Mouse (Mus musculus): ENCODE results near the gene Mark4.

The Mark4 gene

DNA sequence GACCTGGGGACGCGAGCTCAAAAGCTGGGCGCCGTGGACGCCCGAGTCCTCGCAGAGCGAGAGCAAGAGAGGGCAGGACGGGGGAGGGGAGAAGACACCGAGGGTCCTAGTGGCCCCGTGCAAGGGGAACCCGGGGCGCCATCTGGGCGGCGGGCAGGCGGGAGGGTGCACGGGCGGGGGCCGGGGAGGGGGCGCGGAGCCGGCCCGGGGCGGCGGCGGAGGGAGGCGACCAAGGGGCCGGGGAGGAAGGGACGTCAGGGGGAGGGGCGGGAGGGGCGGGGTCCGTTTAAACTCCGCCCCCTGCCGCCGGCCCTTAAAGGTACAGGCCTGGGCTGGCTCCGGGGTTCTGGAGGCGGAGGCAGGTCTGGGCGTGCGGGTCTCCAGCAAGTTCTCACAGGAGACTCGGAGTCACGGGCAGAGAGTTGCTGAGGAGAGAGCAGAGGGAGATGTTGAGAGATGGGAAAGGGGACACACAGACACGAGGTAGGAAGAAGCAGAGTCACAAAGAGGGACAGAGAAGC lies at the start of gene Mark4:
Mark4 (minus strand) TSS at position 231 of the 521 bp plus-strand sequence.
- in situ Hi-C loops (cut with MboI; ENCODE audit: low sequenced_read_pairs), result no loop called here

DNA sequence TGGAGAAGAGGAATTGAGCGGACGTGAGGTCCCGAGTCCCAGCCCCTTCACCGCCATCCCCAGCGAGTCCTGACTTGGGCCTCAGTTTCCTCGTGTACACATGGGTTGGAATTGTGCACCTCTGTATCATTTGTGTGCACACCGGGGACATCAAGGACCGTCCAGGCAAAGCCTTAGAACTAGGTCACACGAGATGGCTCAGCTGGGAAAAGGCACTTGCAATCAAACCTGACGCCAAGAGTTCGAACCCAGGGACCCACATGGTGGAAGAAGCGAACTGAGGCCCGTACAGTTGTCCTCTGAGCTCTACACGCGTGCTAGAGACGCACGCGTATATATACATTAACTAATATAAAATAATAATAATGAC lies 49.0 kb upstream of the Mark4 start:
- in situ Hi-C loops (cut with MboI; ENCODE audit: low sequenced_read_pairs), result no loop called here

DNA sequence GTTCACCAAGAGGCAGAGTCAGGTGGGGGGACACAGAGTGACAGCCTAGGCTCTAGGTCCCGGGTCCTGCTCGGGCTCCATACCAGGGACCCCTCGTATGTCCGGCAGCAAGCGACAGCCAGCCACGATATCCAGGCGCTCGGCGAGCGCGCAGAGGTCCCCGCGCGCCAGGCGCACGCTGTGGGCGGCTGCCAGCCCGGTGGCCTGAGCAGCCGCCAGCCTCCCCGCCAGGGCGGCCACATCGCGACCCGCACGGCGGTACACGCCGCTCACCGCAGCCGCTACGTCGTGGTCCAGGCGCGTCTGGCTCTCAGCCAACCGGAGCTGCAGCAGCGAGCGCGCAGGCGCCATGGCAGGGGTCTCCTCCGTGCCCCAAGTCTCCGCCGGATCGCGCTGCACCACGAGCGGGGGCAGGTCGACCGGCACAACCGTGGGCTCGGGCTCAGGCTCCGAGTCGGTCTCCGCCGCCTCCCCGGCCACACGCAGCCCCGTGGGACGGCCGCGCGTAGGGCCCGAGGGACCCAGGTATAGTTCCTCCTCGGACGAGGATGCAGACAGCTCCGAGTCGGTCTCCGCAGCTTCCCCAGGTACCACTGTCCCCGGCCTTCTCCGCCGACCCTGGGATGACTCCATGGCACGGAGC lies 48.5 kb upstream of the Mark4 start:
- in situ Hi-C loops (cut with MboI; ENCODE audit: low sequenced_read_pairs), result no loop called here

DNA sequence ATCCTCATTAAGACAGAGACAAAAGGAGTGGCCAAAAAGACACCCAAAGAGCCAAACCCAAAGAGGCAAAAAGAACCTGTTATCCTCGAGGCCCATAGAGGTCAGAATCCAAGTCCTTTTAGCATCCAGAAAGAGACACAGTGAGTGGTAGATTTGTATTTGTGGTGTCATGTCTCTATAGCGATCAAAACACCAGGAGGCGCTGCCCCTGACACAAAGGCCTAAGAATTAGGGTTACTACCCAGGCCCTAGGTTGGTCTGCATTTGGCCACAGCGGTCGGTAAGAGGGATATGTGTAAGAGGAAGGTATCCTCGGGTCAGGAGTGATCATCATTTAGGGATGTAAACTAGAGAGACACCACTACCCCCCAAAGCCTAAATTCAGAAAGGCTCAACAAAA lies 47.7 kb upstream of the Mark4 start:
- in situ Hi-C loops (cut with MboI; ENCODE audit: low sequenced_read_pairs), result no loop called here

DNA sequence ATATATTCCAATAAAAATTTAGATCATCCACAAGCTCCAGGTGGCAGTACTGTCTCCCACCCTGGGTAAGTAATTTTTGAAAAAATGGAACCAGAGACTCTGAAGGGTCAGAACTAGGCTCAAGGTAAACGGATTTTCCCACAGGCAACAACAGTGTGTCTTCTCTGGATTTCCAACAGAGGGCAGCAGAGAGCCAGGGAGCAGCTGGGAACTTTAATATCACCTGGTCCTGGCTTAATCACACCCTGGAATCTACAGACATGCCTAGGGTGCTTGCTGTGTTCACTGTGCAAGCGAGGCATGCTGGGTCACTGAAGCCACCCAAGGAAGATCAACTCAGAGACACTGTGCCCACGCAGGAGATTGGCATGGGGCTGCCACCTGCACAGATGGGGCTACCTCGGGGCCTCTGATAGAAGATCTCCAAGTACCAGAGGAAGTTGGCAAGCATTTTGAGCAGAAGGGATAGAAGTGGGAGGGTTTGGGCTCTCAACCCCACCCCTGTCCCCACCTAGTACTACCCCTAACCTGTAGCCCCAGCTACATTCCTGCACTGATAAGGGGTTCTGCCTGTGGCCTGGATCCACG lies 45.0 kb upstream of the Mark4 start:
- in situ Hi-C loops (cut with MboI; ENCODE audit: low sequenced_read_pairs), result no loop called here

DNA sequence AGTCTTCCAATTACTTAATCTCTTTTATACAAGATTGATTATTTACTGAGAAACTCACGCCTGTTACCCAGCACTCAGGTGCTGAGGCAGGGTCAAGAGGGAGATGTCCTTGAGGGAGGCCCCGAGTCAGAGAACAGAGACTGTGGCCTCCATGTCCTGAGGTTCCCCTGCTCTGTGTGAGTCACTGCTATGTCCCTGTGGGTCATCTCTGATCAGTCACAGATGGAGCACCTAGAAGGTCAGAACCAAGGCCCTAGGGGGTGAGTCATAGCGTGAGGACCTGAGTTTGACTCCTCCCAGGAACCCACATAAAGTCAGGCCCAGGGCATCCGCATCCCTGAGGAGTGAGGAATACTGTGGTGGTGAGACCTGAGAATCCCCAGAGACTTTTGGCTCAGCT lies 43.0 kb upstream of the Mark4 start:
- in situ Hi-C loops (cut with MboI; ENCODE audit: low sequenced_read_pairs), result no loop called here

DNA sequence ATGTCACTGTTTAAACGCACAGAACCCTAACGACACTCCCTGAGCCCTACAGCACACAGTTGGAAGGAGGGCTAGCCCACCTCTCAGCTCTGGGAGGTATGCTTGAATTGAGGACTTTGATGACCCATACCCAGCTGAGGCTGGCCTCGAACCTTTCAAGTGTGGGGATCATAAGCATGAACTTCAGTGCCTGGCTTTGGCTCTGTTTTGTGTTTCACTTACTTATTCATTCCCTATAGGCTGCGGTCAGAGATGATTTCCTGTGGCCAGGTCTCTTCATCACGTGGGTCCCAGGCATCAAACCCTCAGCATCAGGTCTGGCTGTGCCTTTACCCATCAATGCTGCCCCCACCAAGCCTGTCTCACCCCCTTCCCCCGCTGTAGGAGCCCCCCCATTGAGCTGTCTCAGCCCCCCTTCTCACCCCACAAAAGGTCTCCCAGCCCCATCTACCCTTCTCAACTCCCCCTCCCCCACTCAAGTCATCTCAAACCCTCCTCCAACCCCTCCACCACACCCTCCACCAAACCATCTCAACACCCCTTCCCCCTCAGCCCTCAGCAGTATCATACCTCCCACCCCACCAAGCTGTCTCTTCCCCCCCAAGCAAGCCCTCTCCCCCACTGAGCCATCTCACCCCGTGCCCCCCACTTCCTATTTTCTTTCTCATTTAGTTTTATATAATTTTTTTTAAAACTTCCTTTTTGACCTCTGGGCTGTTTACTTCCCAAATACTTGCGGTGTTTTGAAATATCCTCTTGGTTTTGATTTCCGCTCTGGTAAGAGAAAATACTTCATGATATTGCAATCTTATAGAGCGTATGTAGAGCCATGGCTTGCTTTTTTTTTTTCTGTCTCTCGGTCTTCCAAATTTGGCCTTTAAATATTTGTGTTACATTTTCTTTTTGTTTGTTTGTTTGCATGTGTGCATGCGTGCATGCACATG lies 42.1 kb upstream of the Mark4 start:
- in situ Hi-C loops (cut with MboI; ENCODE audit: low sequenced_read_pairs), result no loop called here

DNA sequence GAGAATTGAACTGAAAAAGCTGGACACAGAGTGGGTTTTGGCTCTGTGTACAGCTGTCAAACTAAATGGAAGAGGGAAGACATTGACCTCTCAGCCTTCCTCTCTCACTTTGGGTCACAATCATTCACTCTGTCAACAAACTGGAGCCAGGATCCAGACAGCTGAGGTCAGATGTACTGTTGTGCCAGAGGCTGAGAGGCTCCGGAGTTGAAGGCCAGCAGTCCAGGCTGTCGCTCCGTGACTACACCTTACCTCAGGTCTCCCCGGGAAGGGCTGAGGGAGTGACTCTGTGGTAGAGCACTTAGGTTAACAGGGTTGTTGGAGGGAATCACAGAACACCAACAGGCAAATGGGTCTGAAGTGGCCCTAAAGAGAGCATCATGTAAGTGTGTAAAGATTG lies 39.7 kb upstream of the Mark4 start:
- in situ Hi-C loops (cut with MboI; ENCODE audit: low sequenced_read_pairs), result no loop called here

DNA sequence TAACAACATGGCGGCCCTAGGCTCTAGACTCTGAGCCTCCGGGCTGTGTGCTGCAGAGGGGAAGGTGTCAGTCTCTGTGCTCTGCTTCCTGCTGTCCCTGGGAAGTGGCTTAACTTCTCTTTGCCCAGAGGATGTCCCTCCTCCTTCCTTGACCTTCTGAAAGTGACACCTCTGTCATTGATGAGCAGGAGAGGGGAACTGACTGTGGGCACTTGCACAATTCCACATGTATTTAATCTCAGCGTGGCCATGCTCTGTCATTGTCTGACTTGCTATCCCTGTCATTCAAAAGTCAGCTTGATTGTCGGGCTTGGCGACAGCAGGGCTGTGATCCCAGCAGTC lies 37.6 kb upstream of the Mark4 start:
- in situ Hi-C loops (cut with MboI; ENCODE audit: low sequenced_read_pairs), result no loop called here

DNA sequence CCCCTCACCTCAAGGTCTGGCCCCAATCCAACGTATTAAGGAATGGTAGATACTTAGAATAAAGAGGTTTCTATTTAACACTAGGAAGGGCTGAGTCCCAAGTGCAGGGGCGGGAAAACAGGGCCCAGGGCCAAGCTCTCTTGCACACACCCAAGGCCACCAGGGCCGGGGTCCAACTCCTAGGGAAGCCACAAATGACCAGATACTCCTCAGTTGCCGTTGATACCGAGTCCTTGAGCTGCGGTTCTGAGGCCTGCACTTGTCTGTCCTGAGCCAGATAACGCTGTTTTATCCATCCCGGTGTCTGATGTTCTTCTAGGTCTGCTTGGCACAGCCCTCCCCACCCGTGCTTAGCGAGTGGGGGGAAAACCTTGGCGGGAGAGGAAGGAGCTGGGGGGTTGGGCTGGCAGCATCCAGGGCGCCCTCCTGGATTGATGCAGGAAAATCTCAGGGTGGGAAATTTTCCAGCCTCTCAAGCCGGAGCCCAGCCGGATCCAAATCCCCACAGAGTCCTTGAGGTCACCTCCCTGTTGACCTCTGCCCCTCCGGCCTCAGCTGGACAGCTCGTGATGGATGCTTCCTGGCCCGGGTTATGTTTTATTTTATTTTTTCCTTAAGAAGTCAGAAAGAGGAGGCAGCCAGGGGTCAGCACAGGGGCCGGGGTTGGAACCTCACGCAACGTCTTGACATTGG lies 37.0 kb upstream of the Mark4 start:
- in situ Hi-C loops (cut with MboI; ENCODE audit: low sequenced_read_pairs), result no loop called here

DNA sequence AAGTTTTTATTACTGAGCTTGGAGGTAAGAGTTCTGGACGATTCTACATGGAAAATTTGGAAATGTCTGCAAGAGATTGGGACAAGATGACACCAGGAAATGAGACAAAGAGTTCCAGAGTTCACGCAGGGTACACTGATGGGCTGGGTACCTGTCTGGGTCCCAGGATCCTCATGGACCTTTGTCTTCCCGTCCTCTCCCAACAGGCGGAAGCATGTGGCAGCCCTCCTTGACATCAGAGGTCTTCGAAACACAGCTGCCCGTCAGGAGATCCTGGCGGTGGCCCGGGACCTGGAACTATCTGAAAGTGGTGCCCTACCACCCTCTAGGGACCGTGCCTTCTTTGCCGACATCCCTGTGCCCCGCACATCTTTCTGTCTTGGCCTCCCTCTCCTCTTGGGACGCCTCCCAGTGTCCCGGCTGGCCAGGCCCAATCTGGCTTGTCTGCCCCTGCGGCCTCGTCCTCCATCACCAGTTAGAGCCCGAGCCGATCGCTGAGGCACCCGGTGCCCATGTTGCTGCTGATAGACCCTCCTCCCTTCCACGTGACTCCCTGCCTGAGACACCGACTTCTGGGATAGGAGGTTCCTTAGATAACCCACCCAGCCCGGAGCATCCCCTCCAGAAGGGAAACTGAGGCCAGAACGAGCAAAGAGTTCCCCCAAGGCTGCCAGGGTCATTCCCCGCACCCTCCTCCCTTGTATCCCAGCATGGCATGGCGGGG lies 36.3 kb upstream of the Mark4 start:
- in situ Hi-C loops (cut with MboI; ENCODE audit: low sequenced_read_pairs), result no loop called here

DNA sequence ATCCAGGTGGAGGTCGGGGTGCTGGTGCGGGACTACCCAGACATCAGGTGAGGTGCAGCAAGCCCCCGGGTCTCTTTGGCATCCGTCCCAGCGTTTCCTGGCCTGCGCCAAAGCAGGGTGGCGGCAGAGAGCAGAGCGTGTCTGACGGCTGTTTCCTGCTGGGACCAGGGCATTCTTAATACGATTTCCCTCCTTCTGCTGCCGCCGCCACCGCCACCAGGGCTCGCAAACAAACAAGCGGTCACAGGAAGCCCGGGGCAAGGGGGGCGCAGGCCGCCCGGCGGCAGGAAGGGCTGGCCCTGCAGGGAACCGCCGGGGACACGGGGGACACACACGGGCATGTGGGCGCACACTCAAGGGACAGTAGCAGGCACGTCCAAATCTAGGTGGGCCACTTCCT lies 33.1 kb upstream of the Mark4 start:
- in situ Hi-C loops (cut with MboI; ENCODE audit: low sequenced_read_pairs), result no loop called here

DNA sequence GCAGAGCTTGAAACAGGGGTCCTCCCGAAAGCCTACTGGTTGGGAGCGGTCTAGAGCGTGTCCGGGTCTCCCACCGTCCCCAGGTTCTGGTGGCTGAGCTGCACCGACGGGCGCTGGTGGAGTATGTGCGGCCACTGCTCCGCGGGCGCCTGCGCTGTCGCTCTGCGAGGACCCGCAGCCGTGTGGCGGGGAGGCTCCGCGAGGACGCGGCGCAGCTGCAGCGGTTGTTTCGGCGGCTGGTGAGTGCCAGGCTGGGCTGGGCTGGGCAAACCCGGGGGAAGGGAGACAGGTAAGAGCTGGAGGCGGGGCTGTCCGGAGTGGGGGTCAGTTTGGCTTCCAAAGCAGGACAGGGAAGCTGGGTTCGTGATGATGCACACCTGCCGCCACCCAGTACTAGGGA lies 30.9 kb upstream of the Mark4 start:
- in situ Hi-C loops (cut with MboI; ENCODE audit: low sequenced_read_pairs), result no loop called here

DNA sequence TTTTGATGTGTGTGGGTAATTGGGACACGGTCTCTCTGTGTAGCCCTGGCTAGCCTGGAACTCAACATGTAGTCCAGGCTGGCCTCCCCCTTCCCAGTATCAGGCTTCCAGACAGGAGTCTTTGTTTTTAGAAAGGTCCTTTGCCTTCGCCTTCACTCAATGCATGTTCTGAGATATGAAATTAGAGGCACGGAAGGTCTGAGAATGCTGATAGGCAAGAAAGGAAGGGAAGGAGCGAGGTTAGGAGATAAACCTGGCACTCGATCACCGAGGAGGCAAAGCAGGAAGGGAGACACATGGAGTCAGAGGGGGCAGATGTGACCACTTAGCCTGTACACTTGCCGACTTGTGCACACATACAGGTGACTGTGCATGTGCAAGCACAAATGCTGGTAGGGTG lies 27.9 kb upstream of the Mark4 start:
- in situ Hi-C loops (cut with MboI; ENCODE audit: low sequenced_read_pairs), result no loop called here

DNA sequence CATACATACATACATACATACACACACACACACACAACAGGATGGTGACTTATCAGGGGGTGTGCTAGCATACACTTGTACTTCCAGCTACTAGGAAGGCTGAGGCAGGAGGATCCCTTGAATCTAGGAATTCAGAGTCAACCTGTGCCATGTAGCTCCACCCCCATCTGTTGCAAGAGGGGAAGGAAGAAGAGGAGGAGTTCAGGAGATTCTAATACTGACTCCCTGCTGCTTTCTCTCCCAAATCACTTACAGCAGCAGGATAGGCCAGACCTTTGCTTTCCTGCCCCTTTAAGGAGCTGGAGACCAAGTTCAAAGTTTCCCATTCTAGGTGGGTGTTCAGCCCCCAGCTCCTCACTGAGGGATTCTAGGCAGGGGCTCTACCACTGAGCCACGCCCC lies 26.9 kb upstream of the Mark4 start:
- in situ Hi-C loops (cut with MboI; ENCODE audit: low sequenced_read_pairs), result no loop called here

DNA sequence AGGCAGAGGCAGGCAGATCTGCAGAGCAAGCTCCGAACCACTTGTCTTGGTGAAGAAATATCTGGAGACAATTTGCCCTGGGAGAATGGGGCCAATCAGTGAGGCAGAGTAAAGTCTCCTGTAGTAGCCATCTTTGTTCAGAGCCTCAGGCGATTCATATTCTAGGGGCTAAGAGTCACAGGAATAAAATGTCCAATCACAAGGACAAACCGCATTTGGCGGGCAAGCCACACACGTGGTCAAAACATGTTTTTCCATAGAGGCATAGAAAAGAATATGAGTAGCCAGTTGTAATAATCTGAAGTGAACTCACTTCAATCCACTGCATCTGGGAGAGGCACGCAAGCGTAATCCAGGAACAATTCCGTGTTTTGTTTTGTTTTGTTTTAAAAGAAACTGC lies 24.7 kb upstream of the Mark4 start:
- in situ Hi-C loops (cut with MboI; ENCODE audit: low sequenced_read_pairs), result no loop called here

DNA sequence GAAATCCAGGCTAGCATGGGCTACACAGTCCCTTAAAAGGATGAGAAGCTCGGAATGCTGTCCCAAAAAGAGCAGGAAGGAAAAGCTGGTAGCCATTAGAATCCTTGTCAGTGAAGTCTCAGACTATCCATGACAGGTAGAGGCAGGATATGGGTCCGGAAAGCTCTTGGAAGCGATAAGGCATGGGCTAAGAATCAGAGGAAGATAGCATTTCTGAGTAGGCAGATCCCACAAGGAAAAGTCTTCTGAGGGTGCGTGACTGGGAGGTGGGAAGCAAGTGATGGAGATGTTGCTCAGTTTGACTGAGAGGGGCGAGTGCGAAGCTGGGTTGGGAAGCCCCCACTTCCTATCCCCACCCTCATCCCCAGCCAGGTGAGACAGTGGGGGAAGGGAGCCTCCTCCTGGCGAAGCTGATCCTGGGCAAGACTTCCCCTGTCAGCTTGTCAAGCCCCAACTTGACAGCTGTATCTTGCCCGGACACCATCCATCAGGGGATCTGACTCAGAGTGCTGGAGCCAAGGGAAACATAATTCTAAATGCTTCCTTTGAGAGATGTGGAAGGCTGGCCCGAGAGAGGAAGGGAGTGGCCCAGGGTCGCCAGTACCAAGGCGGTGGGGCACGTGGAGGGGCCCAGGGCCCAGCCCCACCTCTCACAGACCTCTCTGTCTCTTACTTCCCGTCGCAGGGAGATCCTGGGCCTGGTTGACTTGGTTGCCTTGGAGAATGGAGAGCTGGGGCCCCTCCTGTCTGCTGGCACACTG lies 19.2 kb upstream of the Mark4 start:
- in situ Hi-C loops (cut with MboI; ENCODE audit: low sequenced_read_pairs), result no loop called here

DNA sequence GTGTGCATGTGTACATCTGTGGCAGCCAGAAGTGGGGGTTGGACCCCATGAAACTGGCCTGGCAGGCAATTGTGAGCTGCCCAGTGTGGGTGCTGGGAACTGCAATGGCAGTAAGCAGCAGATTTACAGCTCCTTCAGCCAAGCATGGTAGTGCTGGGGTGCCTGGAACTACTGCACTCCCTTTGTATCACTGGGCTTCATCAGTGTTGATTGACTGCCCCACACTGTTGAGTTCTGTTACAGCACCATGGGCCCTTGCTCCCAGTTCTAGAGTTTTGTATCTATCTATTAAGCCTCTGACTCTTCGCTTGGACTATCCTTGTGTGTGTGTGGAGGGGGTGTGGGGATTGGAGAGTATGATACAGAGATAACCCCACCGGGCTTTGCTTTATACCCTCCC lies 18.5 kb upstream of the Mark4 start:
- in situ Hi-C loops (cut with MboI; ENCODE audit: low sequenced_read_pairs), result no loop called here

DNA sequence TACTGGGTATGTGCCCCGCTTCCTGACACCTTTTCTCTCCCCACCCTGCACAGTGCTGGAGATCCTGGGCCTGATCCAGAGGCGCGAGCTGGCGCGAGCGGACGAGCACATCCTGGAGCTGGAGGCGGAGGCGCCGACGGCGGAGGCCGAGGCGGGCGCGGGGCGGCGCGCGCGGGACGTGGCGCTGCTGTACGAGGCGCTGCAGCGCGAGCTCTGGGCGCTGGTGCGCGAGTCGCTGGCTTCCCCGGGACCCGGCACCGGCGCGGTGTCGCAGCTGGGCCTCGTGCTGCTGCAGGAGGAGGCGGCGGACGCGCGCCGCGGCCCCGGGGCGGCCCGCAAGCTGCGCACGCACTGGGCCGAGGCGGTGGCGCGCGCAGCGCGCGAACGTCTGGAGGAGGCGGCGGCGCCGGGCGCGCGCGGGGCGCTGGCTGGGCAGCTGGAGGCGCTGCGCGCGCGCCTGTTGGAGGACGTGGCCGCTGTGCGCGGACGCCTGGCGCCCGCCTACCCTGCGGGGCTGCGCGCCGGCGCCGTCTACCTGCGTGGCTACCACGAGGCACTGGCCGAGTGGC lies 15.3 kb upstream of the Mark4 start:
- in situ Hi-C loops (cut with MboI; ENCODE audit: low sequenced_read_pairs), result no loop called here

DNA sequence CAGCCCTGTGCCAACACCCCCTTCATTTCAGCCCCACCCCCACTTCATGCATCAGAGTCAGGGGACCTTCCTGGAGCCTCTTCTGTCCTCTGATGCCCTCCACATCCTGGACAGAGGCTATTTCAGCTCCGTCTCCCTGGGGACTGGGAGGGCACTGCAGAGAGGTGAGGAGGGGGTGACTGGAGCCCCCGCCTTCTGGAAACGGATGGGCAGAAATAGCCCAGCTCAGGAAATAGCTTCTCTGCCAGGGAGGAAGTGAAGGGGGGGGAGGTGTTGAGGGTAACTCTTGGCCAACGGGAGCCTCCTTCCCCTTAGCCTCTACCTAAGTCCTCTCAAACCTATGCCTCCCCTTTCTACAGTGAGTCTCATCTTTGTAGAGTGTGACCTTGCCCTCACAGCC lies 13.8 kb upstream of the Mark4 start:
- in situ Hi-C loops (cut with MboI; ENCODE audit: low sequenced_read_pairs), result no loop called here
